Mouse (Mus musculus) myocyte (in vitro differentiated cells): Measurements from ENCODE around the gene Pde4d.

ENCODE experiments used
- E2F4 ChIP-seq: IDR thresholded peaks from one replicate; pipeline ENCODE4 v1.6.1; 2011; ENCODE audit warnings: mild to moderate bottlenecking, control low read depth, moderate library complexity; ENCODE audit not compliant: insufficient read depth
- POLR2A ChIP-seq: IDR thresholded peaks from one replicate; pipeline ENCODE4 v1.6.1; 2011; ENCODE audit warnings: low read depth, mild to moderate bottlenecking, control low read depth, moderate library complexity; ENCODE audit not compliant: insufficient read length

DNA sequence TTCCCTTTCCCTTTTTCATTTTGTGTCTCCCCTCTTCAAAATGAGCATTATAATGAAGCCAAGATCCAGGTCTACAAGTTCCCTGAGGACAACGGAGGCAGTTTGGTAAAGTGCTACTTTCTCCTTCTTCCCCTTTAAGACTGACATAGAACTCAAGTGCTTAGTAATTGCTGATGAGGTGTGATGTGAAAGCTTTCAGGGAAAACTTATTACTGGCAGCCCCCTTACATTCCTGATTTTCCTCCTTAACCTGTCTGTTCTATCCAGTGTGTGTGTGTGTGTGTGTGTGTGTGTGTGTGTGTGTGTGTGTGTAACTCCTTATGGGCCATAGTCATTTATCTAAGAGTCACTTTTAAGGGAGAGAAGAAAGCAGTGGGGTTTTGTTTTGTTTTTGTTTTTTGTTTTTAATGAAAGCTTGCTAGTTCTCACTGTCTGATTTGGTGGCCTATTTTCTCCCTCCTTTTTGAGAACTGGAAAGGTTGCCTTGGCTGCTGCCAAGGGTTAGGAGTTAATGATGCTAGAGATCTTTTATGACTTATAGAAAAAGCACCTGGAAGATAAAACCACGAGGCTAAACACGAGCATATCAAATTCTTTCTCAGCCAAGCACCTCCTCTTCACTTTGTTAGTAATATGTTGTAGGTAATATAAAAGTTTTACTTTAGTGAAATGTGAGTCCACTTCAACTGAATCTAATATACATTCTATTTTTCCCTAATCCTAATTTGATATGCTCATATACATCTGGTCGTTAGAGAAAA, 1236.5 kb downstream of the Pde4d start:
- TF ChIP-seq E2F4 = no peak
- no peak for TF ChIP-seq POLR2A
